In genomic region chr19:60341485-60341884, GRCm38 (mm10) we compare ENCODE assay signal across 8 mouse cellular contexts.
DNase-seq lines count a peak whose midpoint lies in the region; ATAC-seq and TF ChIP-seq lines count a peak whose summit lies in the region.

No protein-coding gene starts in this region.

- H3K27ac ChIP-seq in thymus, adult 2 months (ENCODE audit: control insufficient read depth, insufficient read depth, low read length), result no peak overlapping the region
- no peak overlapping the region for H3K27ac ChIP-seq in limb, embryonic 10.5 days

- no peaks in the 10 kb centered on the region for H3K36me3 ChIP-seq in thymus, adult 2 months (ENCODE audit: control insufficient read depth, insufficient read depth, low read length)
- no peaks in the 10 kb centered on the region for H3K36me3 ChIP-seq in limb, embryonic 10.5 days

- no peak overlapping the region for H3K4me3 ChIP-seq in thymus, adult 2 months (ENCODE audit: control insufficient read depth, insufficient read depth, low read length)
- no peak overlapping the region for H3K4me3 ChIP-seq in limb, embryonic 10.5 days

- TF ChIP-seq CTCF in thymus, adult 2 months (IDR thresholded peaks at IDR 0.05; ENCODE audit: borderline replicate concordance, control insufficient read depth, extremely low read depth, insufficient read depth, low read length, poor library complexity), result no peak

- H3K9me3 ChIP-seq in limb, embryonic 10.5 days (replicated peaks), result no peaks in the 10 kb centered on the region

- H3K27me3 ChIP-seq in thymus, adult 2 months (ENCODE audit: control insufficient read depth, insufficient read depth, low read length), result no peaks in the 10 kb centered on the region
- 0 out of 2 replicates have a peak, but pooled peaks cover 5% of the 10 kb centered on the region for H3K27me3 ChIP-seq in limb, embryonic 10.5 days (ENCODE audit: low read depth, poor library complexity, severe bottlenecking)

- no peak for TF ChIP-seq POLR2A in thymus, adult 2 months (IDR thresholded peaks at IDR 0.05; ENCODE audit: control insufficient read depth, extremely low read depth, insufficient read depth, low read length, poor library complexity)

- ATAC-seq in erythroblast, adult 5-6 weeks (replicated peaks; ENCODE audit: low FRiP score, poor library complexity, severe bottlenecking), result no peak

- H3K4me1 ChIP-seq in thymus, adult 2 months (replicated peaks; ENCODE audit: control insufficient read depth, insufficient read depth, low read length), result no peaks in the 10 kb centered on the region
- H3K4me1 ChIP-seq in limb, embryonic 10.5 days, result peaks cover 10% of the 10 kb centered on the region; the same call in 1 of the 2 replicates

- 18% methylated on average over 3 of the region's 3 CpGs for WGBS in thymus, adult 2 months
- WGBS in limb, embryonic 10.5 days, result 12% methylated on average over 3 of the region's 3 CpGs

- DNase-seq in thymus, adult 2 months, result peak; percentile 45
- DNase-seq in thymus, adult 18-20 months, result no peak
- peak; percentile 26 to 34 for DNase-seq in adrenal gland, adult 18-20 months (ENCODE audit: low spot score in 2 of 2)
- peak; percentile 57 for DNase-seq in embryo, embryonic 11.5 days (ENCODE audit: low read depth, low spot score)
- peak; percentile 62 for DNase-seq in hindlimb bud, embryonic 11.5 days (ENCODE audit: extremely low spot score, low read depth, low spot score)
- DNase-seq in limb, embryonic 10.5 days (ENCODE audit: low spot score), result peak; percentile 77
- DNase-seq in retina, adult 2 months (ENCODE audit: low read depth, low spot score), result peak; percentile 37

Comparison
In these comparisons a context has a peak if more than half of its experiments do, and no peak if none do; other contexts are left out.
1. DNase-seq: peak in thymus, adult 2 months (single experiment), adrenal gland, adult 18-20 months (2 of 2), embryo, embryonic 11.5 days (single experiment), hindlimb bud, embryonic 11.5 days (single experiment), limb, embryonic 10.5 days (single experiment) and retina, adult 2 months (single experiment); none in thymus, adult 18-20 months (0 of 2).